Mouse (Mus musculus) lung, adult 2 months (tissue): Measurements from ENCODE around the gene Ptch1. TPM values are rescaled to one million over a fixed set of nuclear protein-coding genes. Genes with fewer than 3 reads are reported as not detected.

ENCODE experiments used
- DNase-seq: peaks from one replicate; pipeline ENCODE4 v3.0.0; 2022
- H3K4me1 ChIP-seq: fragments of 200-500 bp; 2 replicates; pipeline ENCODE4 v1.6.1; 2011; ENCODE audit warnings: low read length; ENCODE audit not compliant: control insufficient read depth, insufficient read depth
- H3K4me3 ChIP-seq: fragments of 200-500 bp; replicated peaks from 2 replicates; pipeline ENCODE3; 2011; ENCODE audit warnings: low read depth, mild to moderate bottlenecking, control low read depth, low read length; ENCODE audit errors: extremely low read depth
- CTCF ChIP-seq: fragments of 200-500 bp; IDR thresholded peaks from 2 replicates; pipeline ENCODE4 v1.5.1; 2011; ENCODE audit warnings: mild to moderate bottlenecking, low read length, control low read depth; ENCODE audit not compliant: insufficient read depth
- POLR2A ChIP-seq: fragments of 200-500 bp; IDR thresholded peaks from 2 replicates; pipeline ENCODE4 v1.6.1; 2011; ENCODE audit warnings: low read depth, mild to moderate bottlenecking, control low read depth, low read length, borderline replicate concordance; ENCODE audit errors: extremely low read depth
- WGBS: fragments of 180-500 bp; shearing (Covaris S2); methylation state at CpG from one replicate; pipeline ENCODE4 v1.1.7; 2018; 5-methylcytosine and 5-hydroxymethylcytosine counted together
- polyA plus RNA-seq: library from polyadenylated mRNA; depleted of rRNA; stranded (reverse); fragments of >200 nt; gene quantifications from 2 replicates; pipeline ENCODE4 v1.2.3, GENCODE M21; 2012

The Ptch1 gene
- polyA plus RNA-seq, 1 experiment = 41.4 TPM

GRCm38 (mm10) chr13:63543459-63543858 lies 29.9 kb downstream of the Ptch1 start:
- no peak overlapping the region for H3K4me3 ChIP-seq
- TF ChIP-seq CTCF (no peak), POLR2A (no peak)
- WGBS = 62% methylated on average over 6 of the region's 6 CpGs
- no peak for DNase-seq
- peaks cover 8% of the 10 kb centered on the region for H3K4me1 ChIP-seq

GRCm38 (mm10) chr13:63542796-63543384 lies 30.5 kb downstream of the Ptch1 start:
- no peak for TF ChIP-seq POLR2A
- TF ChIP-seq CTCF = no peak
- no peak for DNase-seq
- 76% methylated on average over 3 of the region's 3 CpGs for WGBS

GRCm38 (mm10) chr13:63541510-63541909 lies 31.9 kb downstream of the Ptch1 start:
- DNase-seq = no peak
- Histone ChIP-seq H3K4me1 (peaks cover 5% of the 10 kb centered on the region), H3K4me3 (no peak overlapping the region)
- no peak for TF ChIP-seq POLR2A

More at GRCm38 (mm10) chr13:63542796-63543384, 30.5 kb downstream of the Ptch1 start:
- Histone ChIP-seq H3K4me3 (no peak overlapping the region), H3K4me1 (peaks cover 5% of the 10 kb centered on the region)

- WGBS = 82% methylated on average over 12 of the region's 12 CpGs
- no peak for DNase-seq
- H3K4me1 ChIP-seq = peaks cover 9% of the 10 kb centered on the region
- TF ChIP-seq POLR2A = no peak
- TF ChIP-seq CTCF = no peak
- no peak overlapping the region for H3K4me3 ChIP-seq
Measured at GRCm38 (mm10) chr13:63540584-63540983, 32.8 kb downstream of the Ptch1 start.

GRCm38 (mm10) chr13:63534981-63535380 lies 38.4 kb downstream of the Ptch1 start:
- TF ChIP-seq CTCF (no peak), POLR2A (no peak)
- WGBS = 58% methylated on average over 4 of the region's 4 CpGs
- H3K4me3 ChIP-seq = no peak overlapping the region
- DNase-seq = no peak
- peaks cover 6% of the 10 kb centered on the region; the same call in 1 of the 2 replicates for H3K4me1 ChIP-seq

- Histone ChIP-seq H3K4me3 (no peak overlapping the region), H3K4me1 (peaks cover 10% of the 10 kb centered on the region)
- no peak for DNase-seq
- TF ChIP-seq CTCF = no peak
- no peak for TF ChIP-seq POLR2A
- WGBS = 80% methylated on average over 9 of the region's 9 CpGs
Measured at GRCm38 (mm10) chr13:63530857-63531256, 42.5 kb downstream of the Ptch1 start.

- TF ChIP-seq POLR2A = no peak
- TF ChIP-seq CTCF = no peak
- no peak for DNase-seq
- WGBS = 76% methylated on average over 3 of the region's 3 CpGs
- H3K4me3 ChIP-seq = no peak overlapping the region
- peaks cover 8% of the 10 kb centered on the region for H3K4me1 ChIP-seq
Measured at GRCm38 (mm10) chr13:63530371-63530764, 43.0 kb downstream of the Ptch1 start.

- TF ChIP-seq POLR2A (no peak), CTCF (no peak)
- no peak for DNase-seq
- WGBS = 47% methylated on average over 3 of the region's 3 CpGs
- Histone ChIP-seq H3K4me3 (no peak overlapping the region), H3K4me1 (peaks cover 8% of the 10 kb centered on the region)
Measured at GRCm38 (mm10) chr13:63529602-63530370, 43.6 kb downstream of the Ptch1 start.

- no peak overlapping the region for H3K4me3 ChIP-seq
- TF ChIP-seq POLR2A = no peak
- TF ChIP-seq CTCF = no peak
- WGBS = 27% methylated on average over 2 of the region's 2 CpGs
- no peak for DNase-seq
- H3K4me1 ChIP-seq = peaks cover 8% of the 10 kb centered on the region
Measured at GRCm38 (mm10) chr13:63528852-63529251, 44.5 kb downstream of the Ptch1 start.

- H3K4me3 ChIP-seq = no peak overlapping the region
- TF ChIP-seq POLR2A (no peak), CTCF (no peak)
- peaks cover 8% of the 10 kb centered on the region for H3K4me1 ChIP-seq
- 28% methylated on average over 5 of the region's 5 CpGs for WGBS
- DNase-seq = no peak
Measured at GRCm38 (mm10) chr13:63528164-63528675, 45.2 kb downstream of the Ptch1 start.

- no peak for TF ChIP-seq POLR2A
- TF ChIP-seq CTCF = no peak
- Histone ChIP-seq H3K4me3 (no peak overlapping the region), H3K4me1 (peaks cover 8% of the 10 kb centered on the region)
- no peak for DNase-seq
- WGBS = 65% methylated on average over 11 of the region's 11 CpGs
Measured at GRCm38 (mm10) chr13:63525571-63526197, 47.7 kb downstream of the Ptch1 start.
